Mouse (Mus musculus) limb, embryonic 11.5 days (tissue): ENCODE data around the gene Barhl1. TPM values are rescaled to one million over a fixed set of nuclear protein-coding genes. Genes with fewer than 3 reads are reported as not detected.
A peak's percentile ranks its signal among the peaks of the same experiment; 100 is the strongest.

Source experiments
- ATAC-seq: fragments of 200-750 bp; cut with Nextera tagmentation; 2 replicates; pipeline ENCODE4 v1.8.0; 2017; ENCODE audit warnings: low read depth; ENCODE audit not compliant: insufficient number of reproducible peaks, low FRiP score, low TSS enrichment
- DNase-seq: peaks from one replicate; pipeline ENCODE4 v3.0.0-alpha.2; 2015; ENCODE audit warnings: low spot score
- H3K27ac ChIP-seq: fragments of 300-500 bp; sonication (generic); replicated peaks from 2 replicates; pipeline ENCODE4 v1.5.1; 2014; ENCODE audit warnings: low read depth, mild to moderate bottlenecking, low read length
- H3K27me3 ChIP-seq: fragments of 300-500 bp; sonication (generic); 2 replicates; pipeline ENCODE4 v1.6.1; 2014; ENCODE audit warnings: mild to moderate bottlenecking, low read length, mixed read lengths; ENCODE audit not compliant: control insufficient read depth, insufficient read depth
- H3K36me3 ChIP-seq: fragments of 300-500 bp; sonication (generic); 2 replicates; pipeline ENCODE4 v1.6.1; 2014; ENCODE audit warnings: mild to moderate bottlenecking, low read length, moderate library complexity, mixed read lengths; ENCODE audit not compliant: control insufficient read depth, insufficient read depth
- H3K4me1 ChIP-seq: fragments of 300-500 bp; sonication (generic); 2 replicates; pipeline ENCODE4 v1.6.1; 2014; ENCODE audit warnings: low read length, mixed read lengths; ENCODE audit not compliant: control insufficient read depth, insufficient read depth
- H3K4me2 ChIP-seq: fragments of 300-500 bp; sonication (generic); 2 replicates; pipeline ENCODE4 v1.6.1; 2014; ENCODE audit warnings: low read depth, mild to moderate bottlenecking, moderate library complexity; ENCODE audit not compliant: severe bottlenecking
- H3K4me3 ChIP-seq: fragments of 300-500 bp; sonication (generic); 2 replicates; pipeline ENCODE4 v1.5.1; 2014; ENCODE audit warnings: low read depth, low read length
- H3K9ac ChIP-seq: fragments of 300-500 bp; sonication (generic); 2 replicates; pipeline ENCODE4 v1.6.1; 2014; ENCODE audit warnings: mild to moderate bottlenecking, low read length
- H3K9me3 ChIP-seq: fragments of 300-500 bp; sonication (generic); 2 replicates; pipeline ENCODE4 v1.6.1; 2016; ENCODE audit warnings: low read length; ENCODE audit not compliant: control insufficient read depth
- WGBS: fragments of 180-500 bp; shearing (Covaris S2); extraction: QIAGEN DNeasy Blood & Tissue Kit; methylation state at CpG from one replicate; pipeline ENCODE4 v1.1.7; 2014; 5-methylcytosine and 5-hydroxymethylcytosine counted together
- polyA plus RNA-seq: library from polyadenylated mRNA; unstranded; fragments of >200 nt; fragmentation: Nextera tagmentation; extraction: Ambion mirVana; gene quantifications from 2 replicates; pipeline ENCODE4 v1.2.1, GENCODE M21; 2014

Gene Barhl1
- polyA plus RNA-seq, 1 experiment from 2014 or later = not detected

DNA sequence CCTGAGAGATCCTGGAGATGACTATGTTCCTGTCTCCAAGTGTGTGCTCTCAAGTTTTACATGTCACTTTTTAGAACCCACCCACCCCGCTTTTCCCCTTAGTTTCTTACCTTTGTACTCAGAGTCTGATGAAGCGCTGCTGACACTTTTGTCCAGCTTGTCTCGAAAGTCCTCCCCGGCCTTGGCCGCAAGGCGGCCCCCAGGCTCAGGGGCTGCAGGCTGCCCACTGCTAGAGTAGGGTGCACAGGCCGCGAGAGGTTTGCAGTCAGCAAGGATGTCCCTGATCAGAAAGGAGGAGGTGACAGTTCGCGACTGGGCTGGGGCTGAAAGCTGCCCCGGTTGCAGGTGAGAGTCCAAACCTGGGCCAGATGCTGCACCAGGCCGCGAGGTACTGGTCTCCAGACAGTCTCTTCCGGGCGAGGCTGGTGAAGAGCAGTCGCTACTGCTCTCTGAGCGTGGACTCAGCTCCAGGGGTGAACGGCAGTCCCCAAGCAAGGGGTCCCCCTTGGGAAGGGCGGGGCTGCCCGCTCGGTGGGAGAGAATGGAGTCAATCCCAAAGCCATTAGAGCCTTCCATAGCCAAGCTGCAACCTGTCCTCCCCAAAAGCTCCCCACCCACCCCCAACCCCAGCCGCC, 1.2 kb downstream of the Barhl1 start:
- H3K4me2 ChIP-seq = no peak overlapping the region
- DNase-seq (no peak), ATAC-seq (0 out of 2 replicates have a peak, but pooled peaks have one; percentile 31)
- H3K4me1 ChIP-seq = peaks cover 3% of the 10 kb centered on the region; the same call in 1 of the 2 replicates
- no peaks in the 10 kb centered on the region for H3K9me3 ChIP-seq
- no peak overlapping the region for H3K9ac ChIP-seq
- WGBS = 2% methylated on average over 21 of the region's 22 CpGs
- H3K36me3 ChIP-seq = no peaks in the 10 kb centered on the region
- no peak overlapping the region for H3K27ac ChIP-seq
- no peak overlapping the region for H3K4me3 ChIP-seq
- peaks cover 94% of the 10 kb centered on the region for H3K27me3 ChIP-seq

DNA sequence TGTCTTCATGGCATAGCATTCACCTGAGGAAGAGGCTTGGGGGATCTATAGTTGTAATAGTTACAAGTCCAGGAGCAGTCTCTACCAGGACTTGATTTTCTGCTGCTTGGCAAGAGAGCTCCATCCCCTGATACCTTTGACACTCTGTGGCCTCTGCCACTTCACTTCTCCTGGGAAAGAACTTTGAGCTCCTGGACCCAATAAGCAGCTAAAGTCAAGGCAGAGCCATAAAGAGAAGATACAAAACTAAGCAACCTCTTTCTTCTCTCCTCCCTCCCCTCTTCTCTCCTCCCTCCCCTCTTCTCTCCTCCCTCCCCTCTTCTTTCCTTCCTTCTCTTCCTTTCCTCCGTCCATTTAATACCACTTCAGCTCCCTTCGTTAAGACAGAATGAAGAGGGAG, 2.3 kb downstream of the Barhl1 start:
- Histone ChIP-seq H3K27me3 (peaks cover 97% of the 10 kb centered on the region), H3K4me2 (no peak overlapping the region), H3K4me1 (peaks cover 3% of the 10 kb centered on the region; the same call in 1 of the 2 replicates), H3K4me3 (no peak overlapping the region), H3K9me3 (no peaks in the 10 kb centered on the region), H3K27ac (no peak overlapping the region), H3K9ac (no peak overlapping the region), H3K36me3 (no peaks in the 10 kb centered on the region)
- no peak for ATAC-seq
- no peak for DNase-seq
- 3% methylated on average over 2 of the region's 2 CpGs for WGBS

DNA sequence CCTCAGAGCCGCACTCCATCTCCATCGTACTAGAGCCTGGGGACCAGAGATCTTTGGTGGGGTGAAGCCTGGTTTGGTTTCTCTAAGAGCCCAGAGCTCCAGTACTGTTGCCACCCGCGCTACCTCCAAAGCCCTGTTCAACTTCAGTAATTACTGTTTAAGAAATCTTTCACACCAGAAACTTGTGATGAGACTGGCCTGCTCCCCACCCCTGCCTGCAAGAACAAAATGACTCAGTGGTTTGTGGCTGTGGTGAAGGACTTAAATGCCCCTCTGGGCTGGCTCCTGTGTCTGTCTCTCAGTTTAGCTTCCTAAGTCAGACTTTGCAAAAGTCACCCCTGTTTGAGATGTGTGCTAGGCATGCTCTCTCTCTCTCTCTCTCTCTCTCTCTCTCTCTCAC, 3.5 kb downstream of the Barhl1 start:
- H3K27me3 ChIP-seq = peaks cover 97% of the 10 kb centered on the region
- no peak for ATAC-seq
- no peak overlapping the region for H3K4me3 ChIP-seq
- no peak overlapping the region for H3K4me2 ChIP-seq
- H3K27ac ChIP-seq = no peak overlapping the region
- no peaks in the 10 kb centered on the region for H3K9me3 ChIP-seq
- peaks cover 11% of the 10 kb centered on the region for H3K4me1 ChIP-seq
- no peak overlapping the region for H3K9ac ChIP-seq
- peak; percentile 31 for DNase-seq
- 0% methylated on average over 4 of the region's 4 CpGs for WGBS
- no peaks in the 10 kb centered on the region for H3K36me3 ChIP-seq

GRCm38 (mm10) chr2:28912039-28912700, 4.3 kb downstream of the Barhl1 start:
- H3K9ac ChIP-seq = no peak overlapping the region
- no peak overlapping the region for H3K4me2 ChIP-seq
- H3K9me3 ChIP-seq = no peaks in the 10 kb centered on the region
- no peak overlapping the region for H3K4me3 ChIP-seq
- H3K27me3 ChIP-seq = peaks cover 95% of the 10 kb centered on the region
- H3K27ac ChIP-seq = no peak overlapping the region
- DNase-seq = peak; percentile 50
- ATAC-seq = no peak
- no peaks in the 10 kb centered on the region for H3K36me3 ChIP-seq
- 2% methylated on average over 33 of the region's 33 CpGs for WGBS
- H3K4me1 ChIP-seq = peaks cover 8% of the 10 kb centered on the region

- Histone ChIP-seq H3K4me2 (no peak overlapping the region), H3K36me3 (no peaks in the 10 kb centered on the region), H3K4me1 (peaks cover 8% of the 10 kb centered on the region), H3K9me3 (no peaks in the 10 kb centered on the region), H3K27ac (no peak overlapping the region), H3K4me3 (no peak overlapping the region), H3K9ac (no peak overlapping the region), H3K27me3 (peaks cover 95% of the 10 kb centered on the region)
- DNase-seq (peak; percentile 45), ATAC-seq (no peak)
- WGBS = under 1% methylated on average over 44 of the region's 44 CpGs
Observed at GRCm38 (mm10) chr2:28911331-28912038, 5.0 kb downstream of the Barhl1 start.

DNA sequence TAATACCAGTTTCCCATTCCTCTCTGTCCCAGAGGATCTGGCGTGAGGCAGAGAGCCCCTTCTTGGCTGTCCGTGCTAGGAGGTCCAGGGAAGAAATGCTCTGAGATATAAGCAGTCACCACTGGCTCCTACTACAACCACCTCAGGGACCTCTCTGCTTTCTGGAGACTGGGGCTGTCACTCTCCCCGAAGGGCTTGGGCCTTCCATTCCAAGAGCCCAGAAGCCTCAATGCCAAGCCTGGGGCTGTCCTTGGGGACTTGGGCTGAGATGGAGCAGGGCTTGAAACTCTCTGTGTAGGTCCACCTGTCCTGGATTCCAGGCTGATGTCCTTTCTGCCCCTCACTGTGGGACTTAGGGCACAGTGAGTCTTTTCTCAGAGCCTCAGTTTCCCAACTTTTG, 5.6 kb downstream of the Barhl1 start:
- Histone ChIP-seq H3K36me3 (no peaks in the 10 kb centered on the region), H3K4me1 (peaks cover 8% of the 10 kb centered on the region), H3K4me3 (no peak overlapping the region), H3K9ac (no peak overlapping the region), H3K9me3 (no peaks in the 10 kb centered on the region), H3K27ac (no peak overlapping the region), H3K27me3 (peaks cover 90% of the 10 kb centered on the region), H3K4me2 (no peak overlapping the region)
- ATAC-seq = no peak
- WGBS = 4% methylated on average over 3 of the region's 3 CpGs
- peak; percentile 34 for DNase-seq

DNA sequence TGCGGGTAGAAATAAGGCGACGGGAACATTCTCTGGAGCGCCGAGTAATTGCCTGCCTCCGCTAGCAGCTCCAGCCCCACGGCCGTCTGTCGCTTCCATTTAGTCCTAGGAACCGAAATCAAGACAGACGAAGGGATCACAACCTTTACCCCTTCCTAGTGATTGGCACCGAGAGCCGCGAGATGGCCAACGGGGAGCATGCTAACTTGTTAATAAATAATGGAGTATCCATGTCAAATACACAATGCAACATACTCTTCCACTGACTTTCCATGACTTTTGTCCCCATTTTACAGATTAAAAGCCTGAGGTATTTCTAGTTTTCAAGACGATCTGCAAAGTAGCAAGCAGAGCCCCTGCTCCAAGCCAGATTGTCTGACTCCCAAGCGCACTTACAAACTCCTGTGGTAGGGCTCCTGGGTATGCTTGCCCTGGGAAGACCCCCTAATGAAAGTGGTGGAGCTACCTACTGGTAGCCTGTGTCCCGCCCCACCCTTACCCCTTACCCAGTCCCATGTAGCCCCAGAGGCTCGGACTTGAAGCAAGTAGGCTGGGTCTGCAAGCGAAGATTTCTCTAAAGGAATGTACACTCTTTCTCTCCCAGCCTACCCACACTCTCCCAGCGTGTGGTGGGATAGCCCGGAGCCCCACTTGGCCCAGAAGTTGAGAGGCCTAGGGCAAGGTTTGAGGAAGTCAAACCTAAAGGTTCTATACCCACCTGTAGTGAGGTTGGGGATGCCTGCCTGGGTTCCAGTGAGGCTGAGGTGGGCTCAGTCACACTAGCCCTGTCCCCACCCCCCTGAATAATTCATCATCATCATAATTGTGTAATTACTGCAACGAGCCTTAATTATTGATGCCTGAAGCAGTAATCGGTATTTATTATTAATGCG, 6.4 kb downstream of the Barhl1 start:
- DNase-seq (peak; percentile 36), ATAC-seq (no peak)
- Histone ChIP-seq H3K4me2 (no peak overlapping the region), H3K4me3 (no peak overlapping the region), H3K4me1 (peaks cover 8% of the 10 kb centered on the region), H3K36me3 (no peaks in the 10 kb centered on the region), H3K9me3 (no peaks in the 10 kb centered on the region), H3K27ac (no peak overlapping the region), H3K9ac (no peak overlapping the region), H3K27me3 (peaks cover 81% of the 10 kb centered on the region)
- 5% methylated on average over 25 of the region's 25 CpGs for WGBS
